11 mouse cellular contexts compared by ENCODE assay signal in the genomic region with DNA sequence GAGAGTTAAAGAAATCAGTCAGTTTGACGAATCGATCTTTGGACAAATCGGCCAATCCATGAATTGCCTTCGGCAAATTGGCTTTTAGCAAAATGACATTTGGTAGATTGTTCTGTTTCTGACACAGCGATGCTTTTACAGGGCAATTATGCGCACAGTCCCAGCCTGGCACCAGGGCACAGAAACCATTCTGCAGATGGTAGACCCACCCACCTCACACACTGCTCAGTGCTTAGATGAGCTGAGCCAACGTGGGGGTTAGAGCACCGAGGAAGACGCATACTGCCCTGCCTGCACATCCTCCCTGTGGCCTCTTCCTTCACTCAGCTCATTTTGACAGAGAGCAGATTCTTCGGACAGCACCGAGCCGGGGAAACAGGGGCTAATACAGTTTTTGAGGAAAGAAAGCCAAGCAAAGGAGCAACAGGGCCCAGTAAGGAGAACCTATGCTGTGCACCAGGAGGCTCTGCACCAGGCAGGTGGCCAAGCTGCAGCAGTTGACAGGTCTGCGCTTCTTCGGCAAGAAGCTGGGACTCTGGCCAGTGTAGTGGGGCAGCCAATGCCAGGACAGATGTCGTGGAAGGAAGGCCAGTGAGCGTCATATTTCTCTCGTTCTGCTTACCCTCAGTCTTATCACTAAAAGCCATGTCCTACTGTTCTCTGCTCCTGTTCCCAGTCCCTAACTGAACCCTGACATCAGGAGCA.
DNase-seq lines count a peak whose midpoint lies in the region; ATAC-seq and TF ChIP-seq lines count a peak whose summit lies in the region.
"Had no signal": no experiment of that assay in that cellular context is flagged by ENCODE, and none has a peak within 500 bp of the region (broad histone marks: within the 10 kb centered on the region; RNA-seq: fewer than 3 reads in every experiment).

No protein-coding gene starts in this region.

- DNase-seq in forebrain, postnatal 0 days: peak; percentile 64
- no peak for DNase-seq in forebrain, embryonic 11.5 days (ENCODE audit: low spot score)
- DNase-seq in left cerebral cortex, adult 11 months (ENCODE audit: low spot score): peak; percentile 45
- no peak for DNase-seq in left cerebral cortex, postnatal 10 days (ENCODE audit: extremely low spot score in 1 of 2, low spot score in 2 of 2)
- DNase-seq in layer of hippocampus, adult 9-11 months: peak; percentile 88
- DNase-seq in right cerebral cortex, postnatal 25 days: peak; percentile 42
- DNase-seq in cerebellum, adult 9-11 months: no peak
- DNase-seq: kidney, adult 8-10 months had no signal

- H3K4me2 ChIP-seq in forebrain, postnatal 0 days (ENCODE audit: low read depth): no peak overlapping the region
- no peak overlapping the region for H3K4me2 ChIP-seq in forebrain, embryonic 11.5 days (ENCODE audit: low read depth, low read length, severe bottlenecking)

- H3K9ac ChIP-seq in forebrain, postnatal 0 days: no peak overlapping the region
- H3K9ac ChIP-seq in forebrain, embryonic 11.5 days (ENCODE audit: low read length): no peak overlapping the region

- intact Hi-C loops in left cerebral cortex, postnatal 10 days (cut with DNase I): loop anchor here (5.0 kb wide), 1 partner anchor 82 kb away; a partner anchor contains a TSS

- no peak for TF ChIP-seq CTCF in forebrain, postnatal 0 days (IDR thresholded peaks at IDR 0.05; ENCODE audit: low read depth)

- peak; percentile 76 for ATAC-seq in forebrain, postnatal 0 days
- no peak for ATAC-seq in forebrain, embryonic 11.5 days (replicated peaks; ENCODE audit: low FRiP score)
- ATAC-seq in monocyte, adult 5-6 weeks (replicated peaks; ENCODE audit: insufficient number of reproducible peaks, low FRiP score, low TSS enrichment, poor library complexity, severe bottlenecking): no peak
- ATAC-seq: lung, postnatal 0 days had no signal

- no peaks in the 10 kb centered on the region; the same call in 1 of the 2 replicates for H3K27me3 ChIP-seq in forebrain, postnatal 0 days (ENCODE audit: insufficient read depth, low read length)
- H3K27me3 ChIP-seq in forebrain, embryonic 11.5 days (ENCODE audit: control insufficient read depth, insufficient read depth, low read length): peaks cover 8% of the 10 kb centered on the region; the same call in 1 of the 2 replicates

- H3K9me3 ChIP-seq in forebrain, postnatal 0 days (ENCODE audit: low read length): no peaks in the 10 kb centered on the region
- H3K9me3 ChIP-seq in forebrain, embryonic 11.5 days (ENCODE audit: control insufficient read depth, low read length): no peaks in the 10 kb centered on the region
- H3K9me3 ChIP-seq: G1E had no signal

- H3K4me1 ChIP-seq in forebrain, postnatal 0 days (ENCODE audit: insufficient read depth): peaks cover 18% of the 10 kb centered on the region
- H3K4me1 ChIP-seq in forebrain, embryonic 11.5 days (replicated peaks; ENCODE audit: control insufficient read depth, insufficient read depth, low read length): peaks cover 21% of the 10 kb centered on the region

- no peak overlapping the region for H3K27ac ChIP-seq in forebrain, postnatal 0 days (ENCODE audit: low read depth, low read length)
- no peak overlapping the region for H3K27ac ChIP-seq in forebrain, embryonic 11.5 days (ENCODE audit: low read depth, low read length)

- H3K36me3 ChIP-seq in forebrain, postnatal 0 days (ENCODE audit: insufficient read depth): no peaks in the 10 kb centered on the region
- H3K36me3 ChIP-seq in forebrain, embryonic 11.5 days (ENCODE audit: control insufficient read depth, insufficient read depth, low read length): no peaks in the 10 kb centered on the region
- H3K36me3 ChIP-seq: G1E had no signal

- WGBS in forebrain, postnatal 0 days: 34% methylated on average over 17 of the region's 17 CpGs
- WGBS in forebrain, embryonic 11.5 days: 71% methylated on average over 17 of the region's 17 CpGs

- no peak overlapping the region for H3K4me3 ChIP-seq in forebrain, postnatal 0 days (ENCODE audit: low read depth, low read length)
- no peak overlapping the region for H3K4me3 ChIP-seq in forebrain, embryonic 11.5 days (ENCODE audit: low read depth, low read length)

Comparison
In these comparisons a context has a peak if more than half of its experiments do, and no peak if none do; other contexts are left out.
1. DNase-seq: peak in forebrain, postnatal 0 days (single experiment), left cerebral cortex, adult 11 months (single experiment), layer of hippocampus, adult 9-11 months (single experiment) and right cerebral cortex, postnatal 25 days (single experiment); none in forebrain, embryonic 11.5 days (single experiment), left cerebral cortex, postnatal 10 days (0 of 2) and cerebellum, adult 9-11 months (single experiment).